Mouse (Mus musculus): ENCODE measurements at regions not wholly inside any gene's neighbourhood (a gene's known extent, or its start where the extent isn't known, plus 50 kb on each side); places are given as distances from the start of the nearest gene placed in this dataset.

- TF ChIP-seq EP300 (optimal IDR thresholded peaks at IDR 0.05) (no peak), CTCF (IDR thresholded peaks at IDR 0.05; ENCODE audit: low read depth) (no peak)
Observed at GRCm38 (mm10) chr9:113519727-113520126, 188.3 kb downstream of the Pdcd6ip start.

Data from stomach, postnatal 0 days (tissue).